Mouse (Mus musculus): Measurements from ENCODE around the gene Mrps18b. TPM values are rescaled to one million over a fixed set of nuclear protein-coding genes. Genes with fewer than 3 reads are reported as not detected.

Mrps18b gene
- polyA plus RNA-seq, 1 experiment from 2014 or later: 53.6 TPM

MicroRNAs encoded within 50 kb of the gene (microRNA counts, 519-probe panel; counts per million panel counts)
- microRNA mmu-miR-1894-3p: not detected
- not detected for microRNA mmu-miR-1894-5p
- not detected for microRNA mmu-miR-877

Small RNAs within 50 kb of the gene (microRNA-seq; reads per million reads assigned to microRNA genes)
- gene Gm28033: 0.70 reads per million
- not detected for gene Mir1894
- gene Mir877: 249 reads per million, percentile 63 among the genes with 10 or more reads in this experiment

Other genes with a start within 250 kb of the Mrps18b start
- 18.7 and 19.0 TPM in 2 replicates for gene Vars2, start 248.8 kb downstream of the Mrps18b start, polyA plus RNA-seq (2016; fragmentation: Nextera tagmentation; extraction: Ambion mirVana)
- gene Gtf2h4, start 242.7 kb downstream of the Mrps18b start, polyA plus RNA-seq (2016; fragmentation: Nextera tagmentation; extraction: Ambion mirVana): 34.0 and 34.9 TPM in 2 replicates
- gene Ddr1, start 211.8 kb downstream of the Mrps18b start, polyA plus RNA-seq (2016; fragmentation: Nextera tagmentation; extraction: Ambion mirVana): 201 and 218 TPM in 2 replicates
- 5.4 and 7.5 TPM in 2 replicates for gene Ier3, start 94.7 kb downstream of the Mrps18b start, polyA plus RNA-seq (2016; fragmentation: Nextera tagmentation; extraction: Ambion mirVana)
- gene Flot1, start 93.2 kb downstream of the Mrps18b start, polyA plus RNA-seq (2016; fragmentation: Nextera tagmentation; extraction: Ambion mirVana): 49.0 and 53.5 TPM in 2 replicates
- 1,535 and 1,561 TPM in 2 replicates for gene Tubb5, start 78.1 kb downstream of the Mrps18b start, polyA plus RNA-seq (2016; fragmentation: Nextera tagmentation; extraction: Ambion mirVana)
- 19.1 and 20.3 TPM in 2 replicates for gene Mdc1, start 74.9 kb downstream of the Mrps18b start, polyA plus RNA-seq (2016; fragmentation: Nextera tagmentation; extraction: Ambion mirVana)
- gene Nrm, start 55.1 kb downstream of the Mrps18b start, polyA plus RNA-seq (2016; fragmentation: Nextera tagmentation; extraction: Ambion mirVana): 48.5 and 48.6 TPM in 2 replicates
- 27.7 and 27.9 TPM in 2 replicates for gene Ppp1r18, start 50.8 kb downstream of the Mrps18b start, polyA plus RNA-seq (2016; fragmentation: Nextera tagmentation; extraction: Ambion mirVana)
- gene Dhx16, start 36.6 kb downstream of the Mrps18b start, polyA plus RNA-seq (2016; fragmentation: Nextera tagmentation; extraction: Ambion mirVana): 47.8 and 48.2 TPM in 2 replicates
- gene 2310061I04Rik, start 19.0 kb downstream of the Mrps18b start, polyA plus RNA-seq (2016; fragmentation: Nextera tagmentation; extraction: Ambion mirVana): 24.9 and 29.2 TPM in 2 replicates
- 279 and 282 TPM in 2 replicates for gene Atat1, start 6.3 kb downstream of the Mrps18b start, polyA plus RNA-seq (2016; fragmentation: Nextera tagmentation; extraction: Ambion mirVana)
- gene Ppp1r10, start within 50 bp of the Mrps18b start, polyA plus RNA-seq (2016; fragmentation: Nextera tagmentation; extraction: Ambion mirVana): 68.6 and 70.4 TPM in 2 replicates
- 104 and 118 TPM in 2 replicates for gene Abcf1, start 53.4 kb upstream of the Mrps18b start, polyA plus RNA-seq (2016; fragmentation: Nextera tagmentation; extraction: Ambion mirVana)
- gene Gnl1, start 63.5 kb upstream of the Mrps18b start, polyA plus RNA-seq (2016; fragmentation: Nextera tagmentation; extraction: Ambion mirVana): 48.5 and 52.0 TPM in 2 replicates
- gene Prr3, start 63.8 kb upstream of the Mrps18b start, polyA plus RNA-seq (2016; fragmentation: Nextera tagmentation; extraction: Ambion mirVana): 49.2 and 53.4 TPM in 2 replicates
- gene H2-T24, start 104.2 kb upstream of the Mrps18b start, polyA plus RNA-seq (2016; fragmentation: Nextera tagmentation; extraction: Ambion mirVana): 4.1 and 5.0 TPM in 2 replicates
- gene H2-T23, start 116.5 kb upstream of the Mrps18b start, polyA plus RNA-seq (2016; fragmentation: Nextera tagmentation; extraction: Ambion mirVana): 4.2 and 6.1 TPM in 2 replicates
- 6.4 and 6.8 TPM in 2 replicates for gene H2-T22, start 126.4 kb upstream of the Mrps18b start, polyA plus RNA-seq (2016; fragmentation: Nextera tagmentation; extraction: Ambion mirVana)
- not detected in 2 replicates for gene Gm6034, start 126.6 kb upstream of the Mrps18b start, polyA plus RNA-seq (2016; fragmentation: Nextera tagmentation; extraction: Ambion mirVana)
- not detected in 2 replicates for gene Gm11127, start 142.0 kb upstream of the Mrps18b start, polyA plus RNA-seq (2016; fragmentation: Nextera tagmentation; extraction: Ambion mirVana)
- not detected in 2 replicates for gene Gm19684, start 205.3 kb upstream of the Mrps18b start, polyA plus RNA-seq (2016; fragmentation: Nextera tagmentation; extraction: Ambion mirVana)
- gene Gm7030, start 213.0 kb upstream of the Mrps18b start, polyA plus RNA-seq (2016; fragmentation: Nextera tagmentation; extraction: Ambion mirVana): not detected in 2 replicates

All from midbrain, embryonic 12.5 days (tissue).